Mouse (Mus musculus): ENCODE data around the gene Clasp2.

Clasp2 gene

DNA sequence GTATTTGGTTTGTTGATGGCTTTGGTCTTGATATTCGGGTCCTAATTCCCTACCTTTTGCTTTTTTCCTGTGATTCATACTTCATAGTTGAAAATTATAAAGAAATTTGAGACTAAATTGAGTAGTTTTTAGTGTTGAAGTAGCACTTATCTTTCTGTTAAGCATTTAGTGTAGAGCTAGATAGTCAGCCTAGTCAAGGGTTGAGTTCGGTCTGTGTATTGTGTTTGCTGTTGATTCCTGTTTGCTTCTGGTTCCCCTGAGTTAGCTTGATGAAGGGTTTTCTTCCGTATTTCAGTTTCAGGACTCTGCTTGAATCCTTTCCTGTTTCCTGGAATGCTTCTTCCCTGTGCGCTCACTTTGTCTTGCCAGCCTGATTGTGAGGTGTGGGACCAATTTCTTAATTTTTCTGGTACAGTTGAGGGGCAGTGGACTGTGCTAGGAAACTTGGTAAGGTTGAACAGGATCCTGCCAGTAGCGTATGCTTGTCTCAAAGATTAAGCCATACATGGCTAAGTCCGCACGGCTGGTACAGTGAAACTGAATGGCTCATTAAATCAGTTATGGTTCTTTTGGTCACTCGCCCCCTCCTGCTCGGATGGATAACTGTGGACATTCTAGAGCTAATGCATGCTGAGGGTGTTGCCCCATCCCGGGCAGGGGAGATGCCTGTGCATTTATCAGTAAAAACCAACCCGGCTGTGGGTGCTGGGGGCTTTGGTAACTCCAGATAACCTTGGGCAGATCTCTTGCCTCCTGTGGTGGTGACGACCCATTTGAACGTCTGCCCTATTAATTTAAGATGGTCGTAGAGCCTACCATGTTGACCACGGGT lies 14.8 kb downstream of the Clasp2 start:
- 82% methylated on average over 15 of the region's 15 CpGs for WGBS

DNA sequence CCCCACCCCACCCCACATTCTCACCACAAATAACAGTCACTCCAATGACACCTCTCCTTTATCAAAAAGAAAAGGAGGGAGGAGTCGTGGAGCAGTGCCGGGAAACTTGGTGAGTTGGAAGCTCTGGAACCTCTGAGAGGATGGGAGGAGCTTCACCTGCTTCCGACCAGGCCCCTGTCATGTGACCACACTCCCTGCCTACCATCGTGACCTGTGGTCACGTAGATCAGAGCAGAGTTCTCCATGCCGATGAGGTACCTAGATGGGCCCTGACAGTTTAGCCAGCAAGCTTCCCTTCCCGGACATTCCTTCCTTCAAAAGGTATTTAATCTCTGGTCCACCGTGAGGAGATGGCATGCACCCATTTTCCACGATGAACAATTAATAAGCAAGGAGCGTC lies 17.2 kb downstream of the Clasp2 start:
- WGBS = 97% methylated on average over 10 of the region's 10 CpGs

DNA sequence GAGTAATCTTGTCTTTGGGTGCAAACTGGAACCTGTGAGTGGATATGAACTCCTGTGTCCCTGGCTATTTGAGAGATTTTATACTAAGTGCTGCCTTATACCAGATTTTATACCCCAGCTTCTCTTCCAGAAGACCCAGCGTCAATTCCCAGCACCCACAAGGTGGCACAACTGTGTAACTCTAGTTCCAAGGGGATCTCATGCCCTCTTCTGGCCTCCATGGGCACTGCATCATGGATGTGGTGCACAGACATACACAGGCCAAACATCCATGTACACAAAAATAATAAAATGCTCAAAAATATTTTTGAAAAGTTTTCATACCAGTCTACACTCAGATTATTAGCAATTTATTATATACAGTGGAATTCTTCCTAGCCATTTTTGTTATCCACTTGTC lies 18.4 kb downstream of the Clasp2 start:
- WGBS = 100% methylated on average over 1 of the region's 1 CpGs

DNA sequence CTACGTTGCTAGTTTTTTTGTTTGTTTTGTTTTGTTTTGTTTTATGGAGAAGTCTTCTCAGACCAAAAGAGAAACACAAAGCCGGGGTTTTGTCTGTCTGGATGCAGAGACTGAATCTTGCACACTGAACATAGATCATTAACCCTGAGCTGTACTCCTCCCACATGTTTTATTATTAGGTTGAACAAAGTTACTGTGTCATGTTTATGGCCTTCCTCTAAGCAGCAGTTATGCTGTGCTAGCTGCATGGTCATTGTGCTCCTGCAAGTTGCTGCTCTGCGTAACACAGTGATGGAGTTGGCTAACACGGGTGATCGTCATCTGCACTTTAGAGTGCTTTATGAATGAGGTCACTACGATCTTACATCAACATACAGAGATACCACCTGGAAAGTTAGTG lies 21.1 kb downstream of the Clasp2 start:
- WGBS = 93% methylated on average over 6 of the region's 6 CpGs

DNA sequence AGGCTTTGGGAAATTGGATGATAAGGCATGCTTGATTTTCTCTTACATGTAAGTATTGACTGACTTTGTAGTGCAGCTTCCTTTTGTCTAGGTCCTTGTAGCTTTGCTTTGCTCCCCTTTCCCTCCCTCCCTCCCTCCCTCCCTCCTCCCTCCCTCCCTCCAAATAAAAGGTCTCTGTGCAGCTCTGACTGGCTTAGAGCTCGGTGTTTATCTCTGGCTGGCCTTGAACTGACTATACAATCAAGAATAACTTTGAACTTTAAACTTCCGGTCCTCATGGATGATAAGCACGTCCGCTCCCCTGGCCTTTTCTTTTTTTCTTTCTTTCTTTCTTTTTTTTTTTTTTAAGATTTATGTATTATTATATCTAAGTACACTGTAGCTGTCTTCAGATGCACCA lies 21.9 kb downstream of the Clasp2 start:
- 77% methylated on average over 4 of the region's 4 CpGs for WGBS

DNA sequence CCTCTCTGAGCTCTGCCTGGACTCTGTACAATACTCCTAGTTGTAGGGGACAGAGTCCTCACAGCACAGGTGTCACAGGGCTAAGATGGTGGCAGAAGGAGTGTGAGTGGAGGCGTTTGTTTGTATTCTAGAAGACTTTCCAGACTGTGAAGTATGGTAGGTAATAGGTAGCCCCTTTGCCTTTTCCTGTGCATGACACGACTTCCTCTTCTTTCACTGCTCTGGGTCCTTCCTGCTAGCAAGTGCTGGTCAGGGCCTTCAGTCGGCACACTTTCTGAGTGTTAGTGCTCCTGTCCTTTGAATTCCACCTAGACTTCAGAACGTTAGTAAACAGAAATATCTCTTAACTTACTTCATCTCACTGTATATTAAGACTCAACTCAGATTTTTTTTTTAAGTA lies 29.4 kb downstream of the Clasp2 start:
- WGBS = 86% methylated on average over 4 of the region's 4 CpGs

DNA sequence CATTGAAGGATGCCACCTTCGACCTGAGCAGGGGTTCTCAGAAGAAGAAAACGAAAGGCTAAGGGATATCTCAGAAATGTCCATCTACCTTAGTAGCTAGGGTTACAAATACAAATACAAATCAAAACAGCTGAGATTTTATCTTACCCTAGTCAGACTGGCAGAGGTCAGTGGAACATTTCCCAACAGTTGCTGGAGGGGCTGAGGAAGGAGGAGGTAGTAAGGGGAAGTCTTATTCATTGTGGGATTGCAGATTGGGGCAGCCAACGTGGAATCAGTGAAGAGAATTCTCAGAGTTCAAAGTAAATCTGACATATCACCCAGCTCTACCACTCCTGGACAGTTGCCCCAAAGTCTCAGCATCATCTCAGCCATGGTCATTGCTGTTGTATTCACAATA lies 39.6 kb downstream of the Clasp2 start:
- 85% methylated on average over 3 of the region's 3 CpGs for WGBS

DNA sequence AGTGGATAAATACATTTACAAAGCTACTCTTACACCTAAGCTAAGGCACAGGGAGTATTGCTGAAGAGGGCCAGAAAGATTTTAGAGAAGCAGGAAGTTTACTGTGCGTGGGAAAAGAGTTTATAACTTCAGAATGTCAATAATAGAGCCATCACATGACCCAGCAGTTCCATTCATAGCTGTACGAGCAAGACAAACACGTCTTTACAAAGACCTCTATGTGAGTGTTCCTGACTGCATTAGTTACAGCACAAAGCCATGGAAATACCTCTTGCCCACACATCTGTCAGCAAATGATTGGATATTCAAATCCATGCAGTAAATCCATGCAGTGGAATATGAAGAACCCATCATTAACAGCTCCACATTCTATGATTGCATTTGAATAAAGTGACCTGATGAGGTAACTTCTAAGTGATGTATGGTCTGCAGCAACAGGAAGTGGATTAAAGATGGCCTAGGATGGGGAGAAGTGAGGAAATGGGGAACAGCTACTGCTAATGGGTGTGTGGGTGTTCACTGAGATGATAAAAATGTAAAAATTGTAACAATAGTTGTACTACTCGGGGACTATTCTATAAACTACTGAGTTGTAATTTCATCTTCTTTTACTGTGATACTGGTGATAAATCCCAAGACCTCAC lies 41.2 kb downstream of the Clasp2 start:
- WGBS = 56% methylated on average over 4 of the region's 4 CpGs

DNA sequence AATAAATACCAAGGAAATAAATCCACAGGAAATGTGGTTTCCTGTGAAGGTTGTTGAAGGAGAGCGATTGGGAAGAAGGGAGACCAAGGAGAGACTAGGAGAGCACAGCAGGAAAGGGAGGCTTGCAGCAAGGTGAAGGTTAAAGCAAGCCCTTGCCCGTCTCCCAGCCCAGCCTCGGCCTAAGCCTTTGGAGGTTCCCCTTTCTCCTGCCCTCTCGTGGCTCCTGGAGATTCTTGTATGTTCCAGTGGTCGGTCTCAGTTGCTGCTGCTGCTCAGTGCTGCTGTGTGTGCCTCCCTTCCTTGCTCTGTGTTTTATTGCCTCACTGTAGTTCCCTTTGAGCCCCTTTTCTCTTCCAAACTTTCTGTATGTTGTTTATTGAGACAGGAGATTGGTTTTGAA lies 42.4 kb downstream of the Clasp2 start:
- 75% methylated on average over 5 of the region's 5 CpGs for WGBS

DNA sequence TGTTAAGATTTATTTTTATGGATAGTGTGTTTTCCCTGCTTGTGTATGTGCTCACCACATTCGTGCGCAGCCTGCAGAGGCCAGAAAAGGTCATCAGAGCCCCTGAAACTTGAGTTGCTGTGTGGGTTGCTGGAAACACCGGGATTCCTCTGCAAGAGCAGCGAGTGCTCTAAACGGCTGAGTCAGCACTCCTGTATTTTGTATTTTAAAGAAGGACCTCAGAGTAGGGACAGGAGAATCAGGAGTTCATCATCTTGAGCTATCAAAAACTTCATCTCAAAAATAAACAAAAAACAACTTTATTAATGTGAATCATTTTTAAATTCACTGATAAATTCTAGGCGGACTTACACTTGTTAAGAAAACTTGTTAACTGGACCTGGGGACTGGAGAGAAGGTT lies 48.0 kb downstream of the Clasp2 start:
- 73% methylated on average over 6 of the region's 6 CpGs for WGBS

DNA sequence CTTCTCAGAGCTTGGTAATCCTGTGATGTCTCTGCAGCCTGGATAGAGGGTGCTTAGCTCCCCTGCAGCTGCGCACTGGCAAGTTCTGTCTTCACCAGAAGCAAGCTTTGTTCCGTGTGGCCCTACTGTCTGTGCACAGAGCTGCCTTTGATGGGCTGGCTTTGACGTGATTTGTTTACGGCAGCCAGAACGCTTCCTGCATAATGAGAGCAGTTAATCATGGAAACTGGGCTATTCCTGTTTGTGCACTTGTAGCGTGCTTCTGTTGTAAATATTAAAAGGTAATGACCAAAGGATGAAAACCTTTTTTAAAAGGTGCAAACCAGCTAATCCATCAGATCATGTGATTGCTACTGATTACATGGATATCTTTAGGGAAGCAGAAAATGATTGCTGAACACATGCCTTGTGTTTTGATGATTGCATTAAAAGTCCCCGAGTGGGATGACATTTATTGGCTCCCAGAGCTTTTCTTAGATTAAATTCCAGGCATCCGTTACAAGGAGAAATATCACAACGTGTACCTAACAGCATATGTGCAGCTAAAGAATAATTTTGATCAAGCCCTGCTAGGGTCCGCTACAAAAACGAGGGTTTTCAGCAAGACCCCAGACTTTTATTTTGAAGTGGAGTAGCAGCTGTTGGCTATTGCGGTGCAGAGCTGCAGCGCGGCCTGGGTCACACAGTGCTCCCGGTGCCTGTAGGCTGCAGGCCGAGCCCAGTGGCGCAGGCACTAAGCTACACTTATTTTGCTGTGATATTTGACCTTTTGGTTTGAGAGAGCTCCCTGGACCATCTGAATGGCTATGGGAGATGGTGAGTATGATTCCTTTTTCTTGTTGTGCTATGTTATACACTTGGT lies 51.6 kb downstream of the Clasp2 start:
- WGBS = 1% methylated on average over 17 of the region's 17 CpGs

DNA sequence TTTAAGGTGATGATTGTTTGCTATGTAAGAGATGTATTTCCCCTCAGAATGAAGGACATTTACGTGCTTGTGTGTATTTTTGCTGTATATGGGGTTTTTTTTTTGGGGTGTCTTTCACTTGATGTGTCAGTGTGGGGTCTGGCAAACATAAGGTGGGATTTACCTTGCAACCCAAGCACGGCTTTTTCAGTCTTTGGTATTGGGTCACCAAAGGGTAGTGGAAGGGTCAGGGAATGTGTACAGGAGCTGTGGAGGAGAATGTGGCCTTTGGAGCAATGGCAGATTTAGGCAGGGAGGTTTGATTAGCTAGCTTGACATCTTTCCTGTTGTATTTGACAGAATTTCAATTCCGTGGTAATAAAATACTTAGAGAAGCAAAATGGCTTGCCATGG lies 52.2 kb downstream of the Clasp2 start:
- 10% methylated on average over 3 of the region's 3 CpGs for WGBS

DNA sequence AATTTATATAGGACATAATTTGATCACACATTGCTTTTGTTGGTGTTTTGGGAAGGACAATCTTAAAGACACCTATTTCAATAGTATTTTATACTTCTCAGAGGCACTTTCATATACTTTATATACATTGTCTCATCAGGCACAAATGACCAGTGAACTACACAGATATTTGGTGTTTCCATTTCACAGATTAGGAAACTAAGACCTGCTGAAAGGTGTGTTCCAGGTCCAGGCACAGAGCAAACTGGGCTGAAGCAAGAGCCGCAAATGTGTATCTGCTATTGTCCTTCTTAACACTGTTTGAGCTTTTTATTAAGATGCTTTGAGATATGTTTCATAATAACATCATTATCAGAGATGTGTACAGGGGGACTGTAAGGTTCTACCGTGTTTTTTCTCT lies 52.7 kb downstream of the Clasp2 start:
- 27% methylated on average over 2 of the region's 2 CpGs for whole genome bisulfite sequencing

DNA sequence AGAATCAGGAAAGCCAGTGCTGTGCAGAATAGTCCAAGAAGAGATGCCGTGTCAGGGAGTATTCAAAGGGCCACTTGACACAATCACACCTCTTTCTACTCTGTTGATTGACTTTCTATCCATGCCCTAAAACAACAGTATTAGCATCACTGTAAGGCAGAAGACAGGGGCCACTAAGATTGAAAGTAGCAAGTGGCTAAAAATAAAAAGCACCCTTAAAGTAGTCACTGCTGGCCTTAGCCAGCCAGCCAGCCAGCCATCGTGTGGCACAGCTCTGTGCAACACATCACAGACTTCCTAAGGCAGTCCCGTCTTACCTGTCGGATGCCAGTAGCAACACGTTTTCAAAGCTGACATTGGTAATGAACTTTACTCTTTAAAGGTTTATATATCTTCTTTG lies 55.9 kb downstream of the Clasp2 start:
- WGBS = 66% methylated on average over 5 of the region's 5 CpGs

DNA sequence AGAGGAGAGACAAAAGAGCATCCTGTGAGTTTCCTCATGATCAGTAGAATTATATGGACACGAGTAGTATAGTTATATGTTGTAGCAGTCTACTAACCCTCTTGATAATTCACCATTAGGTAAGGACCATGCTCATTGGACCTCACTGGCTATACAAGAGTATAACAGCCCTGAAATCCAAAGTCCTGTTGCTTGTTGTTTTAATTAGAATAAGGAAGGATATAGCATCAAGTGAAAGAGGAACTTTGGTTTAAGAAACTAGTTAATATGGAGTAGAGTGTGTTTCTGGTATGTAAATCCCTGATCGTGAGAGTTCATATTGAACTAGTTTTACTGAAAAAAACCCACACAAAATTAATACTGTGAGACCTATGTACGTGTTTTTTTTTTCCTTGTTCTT lies 59.4 kb downstream of the Clasp2 start:
- WGBS = 77% methylated on average over 3 of the region's 3 CpGs

DNA sequence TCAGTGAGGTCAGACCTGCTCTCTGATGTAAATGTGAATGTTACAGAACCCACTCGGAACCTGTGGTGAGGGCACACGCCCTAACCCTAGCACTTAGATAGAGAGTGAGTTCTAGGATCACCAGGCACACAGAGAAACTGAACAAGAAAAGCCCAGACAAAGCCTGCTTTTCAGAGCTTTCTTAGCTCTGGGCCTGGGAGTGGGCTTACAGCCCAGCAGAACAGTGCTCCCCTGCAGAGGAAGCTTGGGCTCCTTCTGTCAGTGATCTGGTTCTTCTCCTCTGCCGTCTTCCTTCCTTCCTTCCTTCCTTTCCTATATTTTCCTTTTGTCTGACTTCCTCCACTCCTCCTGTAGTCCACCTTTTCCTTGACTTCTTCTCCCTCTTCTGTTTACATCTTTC lies 61.5 kb downstream of the Clasp2 start:
- 57% methylated on average over 3 of the region's 3 CpGs for WGBS

DNA sequence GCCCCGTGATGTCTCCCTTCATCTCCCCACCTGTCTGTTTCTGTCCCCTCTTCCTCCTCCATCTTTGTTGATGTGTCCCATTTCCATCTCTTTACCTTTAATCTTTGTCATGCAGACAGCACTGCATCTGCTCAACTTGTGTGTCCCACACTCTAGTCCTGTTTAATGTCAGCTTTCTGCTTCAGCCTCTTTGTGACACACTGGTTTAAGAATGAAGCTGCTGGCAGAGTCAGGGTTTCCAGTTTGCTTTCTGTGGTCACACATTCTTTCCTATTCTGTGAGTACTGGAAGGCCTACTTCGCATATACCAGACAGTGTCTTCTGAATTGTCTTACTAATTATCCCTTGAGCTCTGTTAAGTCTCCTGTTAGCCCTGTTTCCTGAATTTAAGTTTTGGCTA lies 62.5 kb downstream of the Clasp2 start:
- 82% methylated on average over 2 of the region's 2 CpGs for WGBS

DNA sequence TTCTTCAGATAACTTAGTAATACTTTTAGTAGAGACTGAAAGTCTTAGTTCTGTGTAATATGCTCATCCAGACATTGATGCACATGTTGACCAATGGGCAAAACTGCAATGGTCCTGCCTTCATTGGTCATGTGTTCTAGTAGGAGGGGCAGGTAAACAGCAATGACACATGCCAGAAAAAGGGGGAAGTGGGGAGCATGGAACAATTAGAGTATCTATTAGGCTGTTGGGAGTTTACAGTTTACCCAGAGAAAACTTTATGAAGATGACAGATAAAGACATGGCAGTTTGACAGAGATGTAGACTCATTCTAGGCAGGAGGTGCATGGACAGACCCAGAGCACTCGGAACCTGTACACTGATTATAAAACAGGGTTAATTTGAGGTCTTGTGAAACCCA lies 64.1 kb downstream of the Clasp2 start:
- 97% methylated on average over 1 of the region's 1 CpGs for WGBS

DNA sequence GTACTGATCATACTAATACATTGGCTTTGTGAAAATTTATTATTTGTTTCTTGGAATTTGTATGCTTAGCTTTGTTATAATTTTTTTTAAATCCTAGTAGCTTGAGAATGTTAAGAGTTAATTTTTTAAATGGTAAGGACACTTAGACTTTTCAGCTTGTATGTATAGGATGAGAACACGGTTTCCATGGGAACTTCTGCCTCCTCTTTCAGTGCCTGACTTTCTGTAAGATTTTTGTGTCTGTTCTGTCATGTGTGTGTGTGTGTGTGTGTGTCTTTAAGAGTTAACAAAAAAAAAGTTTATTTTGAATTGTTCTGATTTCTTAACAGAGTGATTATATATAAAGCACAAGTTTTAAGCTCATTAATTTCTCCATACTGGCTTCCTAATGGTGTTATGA lies 70.1 kb downstream of the Clasp2 start:
- 30% methylated on average over 1 of the region's 1 CpGs for WGBS

DNA sequence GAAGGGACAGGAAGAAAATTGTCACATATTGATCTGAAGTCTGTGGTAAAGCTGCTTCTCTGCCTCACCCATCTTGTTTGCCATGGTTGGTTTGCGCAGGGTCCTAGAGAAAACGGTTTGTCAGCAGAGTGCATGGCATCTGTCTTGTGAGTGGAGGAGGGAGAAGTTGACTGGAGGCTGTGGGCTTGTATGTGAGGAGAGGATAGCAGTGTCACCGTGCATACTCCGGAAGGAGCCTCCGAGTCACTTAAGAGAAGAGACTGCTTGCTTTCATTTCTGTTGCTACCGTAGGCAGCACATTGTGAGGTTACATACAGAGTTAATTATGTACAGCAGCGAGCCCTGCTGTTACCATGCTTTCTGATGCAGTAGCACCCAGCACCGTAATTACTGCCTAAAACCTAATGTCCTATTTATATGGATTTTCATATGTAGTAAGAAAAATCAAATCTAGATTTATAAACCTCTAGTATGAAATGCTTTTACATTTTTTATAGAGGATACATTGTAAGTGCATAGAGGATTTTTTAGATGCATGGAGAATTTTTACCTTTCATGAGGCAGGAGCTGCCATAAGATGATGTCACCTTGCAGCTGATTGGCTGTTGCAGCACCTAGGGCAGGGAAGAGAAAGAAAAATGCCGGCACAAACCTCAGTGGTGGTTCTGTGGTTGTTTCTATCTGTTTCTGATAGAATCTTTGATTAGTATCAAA lies 70.8 kb downstream of the Clasp2 start:
- WGBS = 9% methylated on average over 9 of the region's 9 CpGs

DNA sequence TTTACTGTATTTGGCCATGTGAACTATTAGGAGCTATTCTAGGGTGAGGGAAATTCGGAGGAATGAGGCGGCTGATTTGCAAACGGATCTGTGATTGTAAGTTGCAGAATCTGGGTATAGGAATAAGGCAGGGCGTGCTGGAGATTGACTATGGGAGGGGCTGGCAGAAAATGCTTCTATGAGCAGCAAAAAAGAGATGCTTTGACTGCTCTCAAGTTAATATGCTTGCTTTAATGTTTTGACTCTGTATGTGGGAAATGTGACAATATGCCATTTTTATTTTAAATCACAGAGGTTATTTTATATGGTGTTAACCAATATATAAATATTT lies 71.4 kb downstream of the Clasp2 start:
- 21% methylated on average over 4 of the region's 4 CpGs for WGBS

DNA sequence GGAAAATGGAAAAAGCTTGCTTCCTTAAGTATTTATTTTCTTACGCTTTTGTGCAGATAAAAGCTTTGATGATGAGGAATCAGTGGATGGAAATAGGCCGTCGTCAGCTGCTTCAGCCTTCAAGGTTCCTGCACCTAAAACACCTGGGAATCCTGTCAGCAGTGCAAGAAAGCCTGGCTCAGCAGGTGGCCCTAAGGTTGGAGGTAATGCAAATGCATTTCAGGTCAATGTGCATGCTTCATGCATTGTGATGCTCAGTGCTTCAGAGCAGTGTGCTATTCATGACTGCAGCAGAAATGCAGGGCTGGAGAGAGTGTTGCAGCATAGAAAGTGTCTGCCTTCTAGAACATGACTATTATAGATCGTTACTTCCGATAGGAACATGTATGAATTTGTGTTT lies 71.8 kb downstream of the Clasp2 start:
- WGBS = 37% methylated on average over 5 of the region's 5 CpGs

Data from cerebral cortex, adult 2 months (tissue).